Mouse (Mus musculus) kidney, embryonic 16.5 days (tissue): Measurements from ENCODE around the gene Fbxo24. TPM values are rescaled to one million over a fixed set of nuclear protein-coding genes. Genes with fewer than 3 reads are reported as not detected.

Experiments
- ATAC-seq: fragments of 200-750 bp; cut with Nextera tagmentation; 2 replicates; pipeline ENCODE4 v1.8.0; 2017; ENCODE audit warnings: moderate TSS enrichment; ENCODE audit not compliant: low FRiP score, low TSS enrichment
- H3K27ac ChIP-seq: fragments of 300-500 bp; sonication (generic); 2 replicates; pipeline ENCODE4 v1.5.1; 2014; ENCODE audit warnings: low read length
- H3K27me3 ChIP-seq: fragments of 300-500 bp; sonication (generic); 2 replicates; pipeline ENCODE4 v1.6.1; 2014; ENCODE audit warnings: low read length, control low read depth, mixed read lengths; ENCODE audit not compliant: insufficient read depth
- H3K36me3 ChIP-seq: fragments of 300-500 bp; sonication (generic); 2 replicates; pipeline ENCODE4 v1.6.1; 2014; ENCODE audit warnings: low read length, control low read depth, mixed read lengths; ENCODE audit not compliant: insufficient read depth
- H3K4me1 ChIP-seq: fragments of 300-500 bp; sonication (generic); 2 replicates; pipeline ENCODE4 v1.6.1; 2014; ENCODE audit warnings: low read length, control low read depth, mixed read lengths; ENCODE audit not compliant: insufficient read depth
- H3K4me2 ChIP-seq: fragments of 300-500 bp; sonication (generic); replicated peaks from 2 replicates; pipeline ENCODE4 v1.6.1; 2014; ENCODE audit warnings: low read depth, low read length
- H3K4me3 ChIP-seq: fragments of 300-500 bp; sonication (generic); 2 replicates; pipeline ENCODE4 v1.5.1; 2014; ENCODE audit warnings: mild to moderate bottlenecking, low read length
- H3K9ac ChIP-seq: fragments of 300-500 bp; sonication (generic); replicated peaks from 2 replicates; pipeline ENCODE4 v1.6.1; 2014; ENCODE audit warnings: low read length
- H3K9me3 ChIP-seq: fragments of 300-500 bp; sonication (generic); 2 replicates; pipeline ENCODE4 v1.6.1; 2016; ENCODE audit warnings: low read length, control low read depth
- WGBS: fragments of 180-500 bp; shearing (Covaris S2); extraction: QIAGEN DNeasy Blood & Tissue Kit; methylation state at CpG from one replicate; pipeline ENCODE4 v1.1.7; 2014; 5-methylcytosine and 5-hydroxymethylcytosine counted together
- polyA plus RNA-seq: library from polyadenylated mRNA; unstranded; fragments of >200 nt; fragmentation: Nextera tagmentation; extraction: Ambion mirVana; gene quantifications from 2 replicates; pipeline ENCODE4 v1.2.1, GENCODE M21; 2015

The Fbxo24 gene
- polyA plus RNA-seq, 1 experiment from 2014 or later: 0.09 TPM

DNA sequence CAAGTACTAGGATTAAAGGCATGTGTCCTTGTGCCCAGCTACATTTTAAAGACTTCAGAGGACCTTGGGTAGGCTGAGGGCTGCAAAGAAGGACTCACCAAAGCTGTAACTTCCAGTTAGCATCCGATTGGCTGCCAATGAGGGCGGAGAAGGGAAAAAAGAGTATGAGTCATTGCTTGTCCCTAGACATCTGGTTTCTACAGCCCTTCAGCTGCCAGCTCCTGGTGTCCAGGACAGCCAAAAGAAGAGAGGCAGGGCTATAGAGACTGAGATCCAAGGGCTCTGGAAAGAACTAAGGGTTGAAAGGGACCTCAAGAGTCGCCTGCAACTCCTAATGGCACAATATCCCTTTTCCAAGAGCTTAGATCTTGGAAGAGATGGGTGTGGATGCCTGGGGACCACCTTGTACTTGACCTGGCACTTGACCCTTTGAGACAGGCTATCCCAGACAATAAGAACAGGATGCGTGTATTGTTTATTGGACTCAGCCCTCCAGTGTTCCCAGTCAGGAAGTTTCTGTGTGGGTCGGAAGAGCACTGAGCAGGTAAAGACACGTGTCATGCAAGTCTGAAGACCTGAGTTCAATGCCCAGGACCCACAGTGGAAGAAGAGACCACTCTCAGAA is 31.4 kb upstream of the Fbxo24 start:
- WGBS: 84% methylated on average over 6 of the region's 6 CpGs
- no peak for ATAC-seq
- peaks cover 23% of the 10 kb centered on the region for H3K36me3 ChIP-seq

DNA sequence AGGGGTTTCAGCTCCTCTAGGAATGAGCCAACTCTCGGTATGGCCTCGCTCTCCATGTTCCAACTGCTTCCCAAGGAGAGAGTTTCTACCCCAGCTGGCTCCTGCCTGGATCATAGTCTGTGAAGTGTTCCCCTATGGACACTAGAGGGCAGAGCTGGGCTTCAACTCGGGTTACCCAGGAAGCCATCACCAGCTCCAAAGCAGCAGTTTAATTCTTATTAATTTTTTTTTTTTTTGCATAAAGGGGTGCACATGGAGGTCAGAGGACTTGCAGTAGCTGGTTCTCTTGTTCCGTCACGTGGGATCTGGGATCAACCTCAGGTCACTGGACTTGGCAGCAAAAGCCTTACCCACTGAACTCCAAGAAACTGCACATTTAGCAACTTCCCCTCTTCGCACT is 28.2 kb upstream of the Fbxo24 start:
- Histone ChIP-seq H3K36me3 (peaks cover 15% of the 10 kb centered on the region), H3K27me3 (no peaks in the 10 kb centered on the region), H3K4me3 (no peak overlapping the region), H3K4me2 (no peak overlapping the region), H3K27ac (peak overlapping the region; percentile 60; the same call in 1 of the 2 replicates), H3K4me1 (peaks cover 7% of the 10 kb centered on the region; the same call in 1 of the 2 replicates), H3K9me3 (no peaks in the 10 kb centered on the region), H3K9ac (no peak overlapping the region)
- 27% methylated on average over 6 of the region's 6 CpGs for WGBS
- no peak; the same call in 1 of the 2 replicates for ATAC-seq

More for the DNA sequence above, 31.4 kb upstream of the Fbxo24 start:
- no peak overlapping the region for H3K27ac ChIP-seq
- H3K9ac ChIP-seq: no peak overlapping the region
- H3K4me3 ChIP-seq: no peak overlapping the region
- no peak overlapping the region for H3K4me2 ChIP-seq
- H3K27me3 ChIP-seq: no peaks in the 10 kb centered on the region
- peaks cover 7% of the 10 kb centered on the region; the same call in 1 of the 2 replicates for H3K4me1 ChIP-seq
- no peaks in the 10 kb centered on the region for H3K9me3 ChIP-seq

- no peak overlapping the region for H3K4me3 ChIP-seq
- peaks cover 11% of the 10 kb centered on the region for H3K36me3 ChIP-seq
- no peak overlapping the region for H3K27ac ChIP-seq
- H3K4me1 ChIP-seq: peaks cover 15% of the 10 kb centered on the region
- H3K9me3 ChIP-seq: no peaks in the 10 kb centered on the region
- WGBS: 68% methylated on average over 7 of the region's 7 CpGs
- no peak overlapping the region for H3K4me2 ChIP-seq
- H3K9ac ChIP-seq: no peak overlapping the region
- no peaks in the 10 kb centered on the region for H3K27me3 ChIP-seq
- no peak for ATAC-seq
Measured at GRCm38 (mm10) chr5:137654746-137655145, 25.9 kb upstream of the Fbxo24 start.

GRCm38 (mm10) chr5:137653366-137653765 is 24.6 kb upstream of the Fbxo24 start:
- no peak overlapping the region for H3K4me2 ChIP-seq
- 92% methylated on average over 10 of the region's 10 CpGs for WGBS

DNA sequence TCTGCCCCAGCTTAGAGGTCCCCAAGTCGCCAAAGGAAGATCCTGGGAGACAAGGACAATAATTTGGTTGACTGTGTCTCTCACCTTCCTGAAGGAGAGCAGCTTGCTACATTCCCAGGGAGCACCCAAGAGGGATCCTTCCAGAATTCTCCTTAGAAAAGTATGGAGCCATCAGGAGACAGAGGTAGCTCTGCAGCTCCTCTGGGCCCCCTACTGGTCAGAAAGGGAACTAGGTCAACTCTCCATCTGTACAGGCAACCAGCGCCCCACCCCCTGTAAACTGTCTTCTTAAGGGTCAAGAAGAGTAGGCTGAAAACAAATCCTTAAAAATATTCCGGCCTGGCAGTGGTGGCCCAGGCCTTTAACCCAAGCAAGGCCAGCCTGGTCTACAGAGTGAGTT is 23.7 kb upstream of the Fbxo24 start:
- no peak overlapping the region for H3K27ac ChIP-seq
- WGBS: 23% methylated on average over 3 of the region's 3 CpGs
- no peak for ATAC-seq

More at GRCm38 (mm10) chr5:137653366-137653765, 24.6 kb upstream of the Fbxo24 start:
- Histone ChIP-seq H3K9ac (no peak overlapping the region), H3K4me1 (peaks cover 29% of the 10 kb centered on the region), H3K4me3 (no peak overlapping the region), H3K27ac (no peak overlapping the region), H3K27me3 (no peaks in the 10 kb centered on the region), H3K36me3 (0 out of 2 replicates have a peak, but pooled peaks cover 4% of the 10 kb centered on the region), H3K9me3 (no peaks in the 10 kb centered on the region)
- ATAC-seq: no peak

GRCm38 (mm10) chr5:137649669-137650571 is 21.1 kb upstream of the Fbxo24 start:
- peaks cover 43% of the 10 kb centered on the region for H3K4me1 ChIP-seq
- 0 out of 2 replicates have a peak, but pooled peaks have one; percentile 7 for ATAC-seq
- 20% methylated on average over 18 of the region's 18 CpGs for WGBS
- no peaks in the 10 kb centered on the region for H3K9me3 ChIP-seq
- peak overlapping the region; percentile 19; the same call in 1 of the 2 replicates for H3K4me2 ChIP-seq
- 0 out of 2 replicates have a peak, but pooled peaks cover 4% of the 10 kb centered on the region for H3K36me3 ChIP-seq
- H3K4me3 ChIP-seq: no peak overlapping the region
- H3K9ac ChIP-seq: peak overlapping the region; percentile 50
- peak overlapping the region; percentile 72 for H3K27ac ChIP-seq
- peaks cover 10% of the 10 kb centered on the region; the same call in 1 of the 2 replicates for H3K27me3 ChIP-seq

More for the DNA sequence above, 23.7 kb upstream of the Fbxo24 start:
- Histone ChIP-seq H3K4me3 (no peak overlapping the region), H3K4me2 (no peak overlapping the region), H3K9me3 (no peaks in the 10 kb centered on the region), H3K9ac (no peak overlapping the region), H3K36me3 (0 out of 2 replicates have a peak, but pooled peaks cover 4% of the 10 kb centered on the region), H3K4me1 (peaks cover 36% of the 10 kb centered on the region), H3K27me3 (no peaks in the 10 kb centered on the region)

GRCm38 (mm10) chr5:137649251-137649650 is 20.4 kb upstream of the Fbxo24 start:
- H3K36me3 ChIP-seq: 0 out of 2 replicates have a peak, but pooled peaks cover 4% of the 10 kb centered on the region
- H3K9ac ChIP-seq: no peak overlapping the region
- H3K27ac ChIP-seq: peak overlapping the region; percentile 72
- peaks cover 45% of the 10 kb centered on the region for H3K4me1 ChIP-seq
- H3K4me2 ChIP-seq: 0 out of 2 replicates have a peak overlapping the region, but pooled peaks have one; percentile 19
- H3K27me3 ChIP-seq: peaks cover 15% of the 10 kb centered on the region
- no peaks in the 10 kb centered on the region for H3K9me3 ChIP-seq
- ATAC-seq: no peak
- WGBS: 10% methylated on average over 4 of the region's 4 CpGs
- H3K4me3 ChIP-seq: no peak overlapping the region

- no peak for ATAC-seq
- 22% methylated on average over 9 of the region's 9 CpGs for WGBS
- Histone ChIP-seq H3K9me3 (no peaks in the 10 kb centered on the region), H3K27me3 (peaks cover 21% of the 10 kb centered on the region), H3K4me2 (no peak overlapping the region), H3K9ac (no peak overlapping the region), H3K27ac (0 out of 2 replicates have a peak overlapping the region, but pooled peaks have one; percentile 16), H3K36me3 (0 out of 2 replicates have a peak, but pooled peaks cover 4% of the 10 kb centered on the region), H3K4me3 (no peak overlapping the region), H3K4me1 (peaks cover 45% of the 10 kb centered on the region)
Measured at GRCm38 (mm10) chr5:137647827-137648601, 19.2 kb upstream of the Fbxo24 start.

DNA sequence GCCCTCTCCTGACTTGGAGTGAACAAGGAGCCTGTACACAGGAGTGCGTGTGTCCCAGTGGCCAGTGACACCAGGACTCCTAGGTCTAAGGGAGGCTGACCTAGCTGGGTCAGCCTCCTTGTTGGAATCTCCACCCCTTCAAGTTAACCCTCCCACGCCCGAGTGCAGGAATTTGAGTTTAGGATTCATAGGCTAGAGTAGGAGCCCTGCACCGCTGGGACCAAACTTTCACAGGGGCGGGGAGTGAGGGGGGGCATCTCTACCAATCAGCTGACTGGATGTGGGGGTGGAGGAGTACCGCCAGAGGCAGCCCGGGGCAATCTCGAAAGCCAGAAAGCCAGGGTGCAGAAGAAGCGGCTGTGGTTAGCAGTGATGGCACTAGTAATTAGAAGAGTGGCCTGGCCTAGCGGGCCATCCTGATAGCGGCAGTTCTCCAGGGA is 16.9 kb upstream of the Fbxo24 start, which contains the start of gene Irs3:
Gene Irs3, minus strand, starts transcription at position 63 of the 440 bp plus-strand sequence.
- Histone ChIP-seq H3K27ac (no peak within 1 kb of the TSS), H3K9me3 (no peaks in the 10 kb centered on the region), H3K9ac (peak within 1 kb of the TSS; percentile 51), H3K36me3 (peaks cover 18% of the 10 kb centered on the region), H3K27me3 (peaks cover 21% of the 10 kb centered on the region), H3K4me1 (peaks cover 45% of the 10 kb centered on the region), H3K4me3 (peak within 1 kb of the TSS; percentile 45), H3K4me2 (peak within 1 kb of the TSS; percentile 63)
- WGBS: 18% methylated on average over 11 of the region's 11 CpGs
- peak; percentile 28 for ATAC-seq
